Mouse (Mus musculus): ENCODE measurements around the gene Ggta1.

- TF ChIP-seq CTCF (conservative IDR thresholded peaks at IDR 0.05; ENCODE audit: insufficient read depth, insufficient read length, low read depth, low read length) (no peak), POLR2A (IDR thresholded peaks at IDR 0.05; ENCODE audit: low read depth, low read length) (no peak)
These were observed 6.2 kb upstream of the Ggta1 start for GRCm38 (mm10) chr2:35469266-35469665.
